Mouse (Mus musculus) intestine, embryonic 16.5 days (tissue): ENCODE results near the gene Sv2c. TPM values are rescaled to one million over a fixed set of nuclear protein-coding genes. Genes with fewer than 3 reads are reported as not detected.
A peak's percentile ranks its signal among the peaks of the same experiment; 100 is the strongest.

Experiments used
- ATAC-seq: fragments of 200-750 bp; cut with Nextera tagmentation; 2 replicates; pipeline ENCODE4 v1.8.0; 2017; ENCODE audit warnings: moderate TSS enrichment, moderate library complexity
- H3K27ac ChIP-seq: fragments of 300-500 bp; sonication (generic); 2 replicates; pipeline ENCODE4 v1.5.1; 2014; ENCODE audit warnings: mild to moderate bottlenecking, low read length
- H3K27me3 ChIP-seq: fragments of 300-500 bp; sonication (generic); replicated peaks from 2 replicates; pipeline ENCODE4 v1.6.1; 2014; ENCODE audit warnings: low read length, control low read depth, mixed read lengths; ENCODE audit not compliant: control insufficient read depth, insufficient read depth
- H3K36me3 ChIP-seq: fragments of 300-500 bp; sonication (generic); 2 replicates; pipeline ENCODE4 v1.6.1; 2014; ENCODE audit warnings: low read length, control low read depth; ENCODE audit not compliant: control insufficient read depth, insufficient read depth
- H3K4me1 ChIP-seq: fragments of 300-500 bp; sonication (generic); 2 replicates; pipeline ENCODE4 v1.6.1; 2014; ENCODE audit warnings: low read length, control low read depth, mixed read lengths; ENCODE audit not compliant: control insufficient read depth, insufficient read depth
- H3K4me2 ChIP-seq: fragments of 300-500 bp; sonication (generic); 2 replicates; pipeline ENCODE4 v1.6.1; 2014; ENCODE audit warnings: low read depth, low read length, control low read depth
- H3K4me3 ChIP-seq: fragments of 300-500 bp; sonication (generic); 2 replicates; pipeline ENCODE4 v1.5.1; 2014; ENCODE audit warnings: mild to moderate bottlenecking, low read length
- H3K9ac ChIP-seq: fragments of 300-500 bp; sonication (generic); 2 replicates; pipeline ENCODE4 v1.6.1; 2014; ENCODE audit warnings: low read depth, low read length
- H3K9me3 ChIP-seq: fragments of 300-500 bp; sonication (generic); 2 replicates; pipeline ENCODE4 v1.6.1; 2016; ENCODE audit warnings: low read length, control low read depth; ENCODE audit not compliant: control insufficient read depth
- WGBS: fragments of 180-500 bp; shearing (Covaris S2); extraction: QIAGEN DNeasy Blood & Tissue Kit; methylation state at CpG from one replicate; pipeline ENCODE4 v1.1.7; 2014; 5-methylcytosine and 5-hydroxymethylcytosine counted together
- polyA plus RNA-seq: library from polyadenylated mRNA; unstranded; fragments of >200 nt; fragmentation: Nextera tagmentation; extraction: Ambion mirVana; gene quantifications from 2 replicates; pipeline ENCODE4 v1.2.1, GENCODE M21; 2015

Gene Sv2c
- polyA plus RNA-seq, 1 experiment from 2014 or later = 1.8 TPM

DNA sequence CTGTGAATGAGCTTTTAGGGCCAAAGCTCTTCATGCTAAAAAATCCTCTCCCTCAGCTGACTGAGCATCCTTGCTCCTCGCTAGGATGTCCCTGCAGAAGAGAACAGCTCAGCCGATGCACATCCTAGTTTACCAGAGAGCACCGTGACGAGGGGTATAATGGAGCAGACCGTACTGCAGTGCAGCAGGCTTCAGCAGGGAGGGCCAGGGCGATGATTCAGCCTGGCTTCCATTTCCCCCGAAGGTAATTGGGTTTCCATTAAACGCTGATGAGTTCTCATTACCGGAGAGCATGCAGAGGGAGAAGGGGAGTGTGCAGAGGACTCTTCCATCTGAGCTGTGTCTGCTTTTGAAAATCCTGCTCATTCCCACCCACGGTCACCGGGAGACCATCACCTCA is 108.5 kb downstream of the Sv2c start:
- H3K9ac ChIP-seq = no peak overlapping the region
- no peak overlapping the region for H3K4me2 ChIP-seq
- no peaks in the 10 kb centered on the region for H3K9me3 ChIP-seq
- no peak overlapping the region for H3K27ac ChIP-seq
- H3K4me1 ChIP-seq = no peaks in the 10 kb centered on the region
- ATAC-seq = no peak
- WGBS = 80% methylated on average over 11 of the region's 11 CpGs
- H3K27me3 ChIP-seq = no peaks in the 10 kb centered on the region
- no peaks in the 10 kb centered on the region for H3K36me3 ChIP-seq
- no peak overlapping the region for H3K4me3 ChIP-seq

DNA sequence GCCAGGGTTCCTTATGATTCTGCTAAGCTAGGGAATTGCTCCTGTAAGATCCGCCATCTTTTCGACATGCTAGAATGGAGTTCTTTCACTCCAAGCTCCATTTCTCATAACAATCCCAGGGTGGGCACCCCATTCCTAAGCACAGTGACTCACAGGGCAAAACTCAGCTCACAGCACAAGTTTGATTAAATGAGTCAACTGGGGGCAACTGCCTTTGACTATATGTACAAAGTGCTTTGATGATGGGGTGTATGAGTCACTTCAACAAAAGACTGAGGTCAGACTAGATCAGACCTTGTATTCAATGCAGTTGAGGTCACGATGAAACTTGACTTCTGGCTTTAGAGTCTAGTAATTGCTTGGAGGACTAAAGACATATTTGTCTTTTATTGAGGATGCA is 116.9 kb downstream of the Sv2c start:
- ATAC-seq = no peak
- H3K27ac ChIP-seq = no peak overlapping the region
- peaks cover 4% of the 10 kb centered on the region; the same call in 1 of the 2 replicates for H3K4me1 ChIP-seq
- H3K36me3 ChIP-seq = no peaks in the 10 kb centered on the region
- no peaks in the 10 kb centered on the region for H3K9me3 ChIP-seq
- no peak overlapping the region for H3K4me2 ChIP-seq
- WGBS = 87% methylated on average over 3 of the region's 3 CpGs
- no peaks in the 10 kb centered on the region for H3K27me3 ChIP-seq
- H3K4me3 ChIP-seq = no peak overlapping the region
- no peak overlapping the region for H3K9ac ChIP-seq

DNA sequence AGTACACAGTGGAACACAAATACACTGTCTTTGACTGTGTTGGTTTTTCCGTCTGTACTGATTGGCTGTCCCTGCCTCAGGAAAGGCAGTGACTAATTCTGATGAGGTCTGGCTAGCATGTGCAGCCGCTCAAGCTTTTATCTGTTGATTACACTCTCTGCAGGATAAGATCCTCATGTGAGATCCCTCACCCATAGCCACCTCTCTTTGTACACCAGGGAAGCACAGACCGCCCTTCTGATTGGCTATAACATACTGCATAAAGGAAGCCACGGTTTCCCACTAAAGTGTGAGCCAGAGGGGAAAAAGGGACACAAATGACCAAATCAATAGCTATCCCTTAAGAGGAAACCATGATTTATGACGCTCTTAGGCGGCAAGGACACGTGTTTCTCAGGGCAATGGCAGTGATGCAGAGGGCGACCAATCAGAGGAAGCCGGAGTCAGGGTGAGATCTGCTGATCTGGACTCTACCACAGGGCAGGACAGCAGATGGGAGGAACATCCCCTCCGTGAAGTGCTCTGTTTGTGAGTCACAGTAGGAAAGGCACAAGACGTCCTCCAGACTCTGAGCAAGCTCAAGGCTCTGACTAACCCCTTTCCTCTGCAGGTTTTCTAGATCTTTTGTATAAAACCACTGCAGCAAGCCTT is 121.4 kb downstream of the Sv2c start:
- H3K4me2 ChIP-seq = peak overlapping the region; percentile 37; the same call in 1 of the 2 replicates
- H3K9me3 ChIP-seq = no peaks in the 10 kb centered on the region
- H3K4me3 ChIP-seq = no peak overlapping the region
- no peaks in the 10 kb centered on the region for H3K36me3 ChIP-seq
- no peak overlapping the region for H3K27ac ChIP-seq
- WGBS = 17% methylated on average over 11 of the region's 11 CpGs
- H3K27me3 ChIP-seq = no peaks in the 10 kb centered on the region
- H3K9ac ChIP-seq = no peak overlapping the region
- peaks cover 4% of the 10 kb centered on the region; the same call in 1 of the 2 replicates for H3K4me1 ChIP-seq
- ATAC-seq = peak; percentile 89

DNA sequence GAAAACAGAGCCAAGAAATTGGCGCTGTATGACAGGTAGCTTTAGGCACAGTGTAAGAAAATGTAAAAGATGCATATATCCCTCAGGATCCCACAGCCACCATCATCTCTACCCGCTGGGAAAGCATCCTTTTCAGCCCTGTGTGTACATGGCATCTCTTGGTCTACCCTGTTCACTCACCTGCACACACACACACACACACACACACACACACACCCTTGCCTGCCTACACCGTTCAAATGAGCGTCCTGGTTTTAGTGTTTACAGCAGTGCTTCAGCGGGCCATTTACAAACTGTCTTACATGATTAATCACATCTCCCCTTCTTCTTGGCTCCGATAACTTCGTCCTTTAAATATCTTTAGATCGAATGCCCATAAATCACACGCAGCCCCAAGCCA is 123.4 kb downstream of the Sv2c start:
- ATAC-seq = no peak
- no peaks in the 10 kb centered on the region for H3K9me3 ChIP-seq
- no peaks in the 10 kb centered on the region for H3K36me3 ChIP-seq
- no peak overlapping the region for H3K27ac ChIP-seq
- 59% methylated on average over 9 of the region's 9 CpGs for WGBS
- H3K27me3 ChIP-seq = no peaks in the 10 kb centered on the region
- no peak overlapping the region for H3K4me3 ChIP-seq
- peaks cover 4% of the 10 kb centered on the region; the same call in 1 of the 2 replicates for H3K4me1 ChIP-seq
- H3K9ac ChIP-seq = no peak overlapping the region
- no peak overlapping the region for H3K4me2 ChIP-seq

DNA sequence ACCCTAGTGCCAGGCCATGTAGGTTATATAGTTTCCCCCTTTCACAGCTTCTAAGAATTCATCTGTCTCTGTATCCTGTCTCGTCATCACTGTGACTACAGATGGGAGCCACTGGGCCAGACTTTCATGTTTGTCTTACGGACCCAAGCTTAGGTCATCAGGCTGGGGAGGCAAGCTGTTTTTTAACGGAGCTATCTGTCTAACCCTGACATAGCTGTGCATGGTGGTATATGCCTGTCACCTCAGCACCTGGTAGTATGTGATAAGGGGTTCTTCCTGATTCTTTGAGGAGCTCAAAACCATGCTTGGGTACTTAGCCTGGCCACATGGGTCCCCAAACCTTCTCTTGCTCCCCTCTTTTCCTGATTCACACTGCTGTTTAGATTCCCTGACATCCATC is 124.2 kb downstream of the Sv2c start:
- H3K27me3 ChIP-seq = no peaks in the 10 kb centered on the region

DNA sequence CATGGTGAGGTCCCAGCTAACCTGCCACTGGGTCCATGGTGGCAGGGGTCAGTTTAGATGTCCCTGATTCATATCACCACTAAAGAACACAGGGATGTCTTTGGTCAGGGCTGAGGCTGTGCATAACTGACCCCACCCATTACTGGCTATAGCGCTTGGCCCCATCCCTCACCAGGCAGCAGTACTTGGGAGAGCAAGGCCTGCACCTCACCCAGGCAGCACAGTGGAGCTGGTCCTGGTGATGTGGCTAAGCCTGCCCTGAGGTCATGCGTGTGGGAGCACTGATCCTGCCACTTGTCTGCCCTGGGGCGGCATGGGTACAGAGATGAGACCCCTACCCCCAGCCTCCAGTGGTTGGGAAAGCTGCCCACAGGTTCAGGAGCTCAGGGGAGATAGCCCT is 128.8 kb downstream of the Sv2c start:
- Histone ChIP-seq H3K4me2 (no peak overlapping the region), H3K9me3 (no peaks in the 10 kb centered on the region), H3K4me3 (no peak overlapping the region), H3K4me1 (no peaks in the 10 kb centered on the region), H3K27me3 (no peaks in the 10 kb centered on the region), H3K9ac (no peak overlapping the region), H3K27ac (no peak overlapping the region), H3K36me3 (no peaks in the 10 kb centered on the region)
- 92% methylated on average over 3 of the region's 3 CpGs for WGBS
- ATAC-seq = no peak

More for the DNA sequence above, 124.2 kb downstream of the Sv2c start:
- WGBS = 74% methylated on average over 3 of the region's 3 CpGs
- no peak overlapping the region for H3K4me2 ChIP-seq
- no peaks in the 10 kb centered on the region for H3K36me3 ChIP-seq
- no peak overlapping the region for H3K27ac ChIP-seq
- no peak overlapping the region for H3K9ac ChIP-seq
- H3K4me3 ChIP-seq = no peak overlapping the region
- H3K9me3 ChIP-seq = no peaks in the 10 kb centered on the region
- ATAC-seq = no peak
- H3K4me1 ChIP-seq = peaks cover 4% of the 10 kb centered on the region; the same call in 1 of the 2 replicates

DNA sequence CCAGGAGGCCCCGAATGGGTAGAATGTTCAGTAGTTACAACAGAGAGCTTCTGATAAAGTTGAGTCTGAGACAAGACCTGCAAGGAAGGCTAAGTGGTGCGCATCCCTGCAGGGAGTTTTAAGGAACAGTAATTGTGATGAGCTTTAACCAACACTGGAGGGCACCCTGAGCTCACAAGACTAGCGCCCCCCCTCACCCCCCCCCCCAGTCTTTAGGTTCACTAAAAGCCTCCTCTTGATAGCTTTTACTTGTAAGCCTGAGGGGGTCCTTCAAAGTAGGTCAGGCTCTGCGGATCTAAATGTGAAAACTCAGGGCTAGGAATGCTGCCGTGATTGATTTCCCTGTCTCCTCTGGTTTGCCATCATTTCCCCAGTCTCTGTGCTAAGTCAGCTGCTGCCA is 129.9 kb downstream of the Sv2c start:
- no peak for ATAC-seq
- 36% methylated on average over 5 of the region's 5 CpGs for WGBS

DNA sequence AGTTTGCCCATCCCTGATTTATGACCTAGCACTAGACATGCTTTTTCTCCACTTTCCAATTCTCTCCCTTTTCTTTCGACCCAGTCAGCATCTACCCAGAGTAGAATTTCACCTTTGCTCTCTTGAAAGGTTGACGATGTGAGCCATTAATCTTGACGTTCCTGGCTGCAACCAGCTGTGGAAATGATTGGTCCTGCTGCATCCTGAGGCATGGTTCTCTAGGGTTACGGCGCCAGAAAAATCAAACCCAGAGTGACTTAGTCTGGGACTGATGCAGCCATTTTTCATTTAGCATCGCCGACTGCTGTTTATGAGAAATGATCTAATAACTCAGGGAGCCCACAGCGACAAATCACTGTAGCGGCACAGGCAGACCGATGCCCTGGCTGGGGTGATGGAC is 133.0 kb downstream of the Sv2c start:
- no peak for ATAC-seq

More for the DNA sequence above, 129.9 kb downstream of the Sv2c start:
- H3K4me2 ChIP-seq = no peak overlapping the region
- no peaks in the 10 kb centered on the region for H3K9me3 ChIP-seq
- no peaks in the 10 kb centered on the region for H3K27me3 ChIP-seq
- H3K4me1 ChIP-seq = no peaks in the 10 kb centered on the region
- H3K9ac ChIP-seq = no peak overlapping the region
- no peak overlapping the region for H3K4me3 ChIP-seq
- no peak overlapping the region for H3K27ac ChIP-seq
- no peaks in the 10 kb centered on the region for H3K36me3 ChIP-seq

DNA sequence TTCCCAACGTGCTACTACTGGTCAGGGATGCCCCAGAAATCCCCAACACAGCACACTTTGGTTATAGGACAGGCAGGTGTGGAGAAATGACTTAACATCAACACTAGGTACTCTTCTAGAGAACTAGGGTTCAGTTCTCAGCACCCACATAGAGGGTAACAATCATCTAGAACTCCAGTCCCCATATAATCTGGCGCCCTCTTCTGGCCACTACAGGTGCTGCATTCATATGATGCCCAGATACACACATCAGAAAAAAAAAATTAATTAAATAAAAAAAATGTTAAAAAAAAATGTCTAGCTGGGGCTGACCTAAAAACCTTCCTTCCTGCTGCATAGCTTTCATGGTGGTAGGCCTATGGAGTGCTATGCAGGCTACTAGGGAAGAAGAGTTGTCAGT is 135.1 kb downstream of the Sv2c start:
- no peaks in the 10 kb centered on the region for H3K27me3 ChIP-seq
- H3K27ac ChIP-seq = no peak overlapping the region
- no peak for ATAC-seq
- H3K9me3 ChIP-seq = no peaks in the 10 kb centered on the region
- H3K4me1 ChIP-seq = no peaks in the 10 kb centered on the region
- H3K4me2 ChIP-seq = no peak overlapping the region
- 60% methylated on average over 2 of the region's 2 CpGs for WGBS
- no peak overlapping the region for H3K9ac ChIP-seq
- H3K4me3 ChIP-seq = no peak overlapping the region
- no peaks in the 10 kb centered on the region for H3K36me3 ChIP-seq

More for the DNA sequence above, 133.0 kb downstream of the Sv2c start:
- Histone ChIP-seq H3K4me3 (no peak overlapping the region), H3K9ac (no peak overlapping the region), H3K36me3 (no peaks in the 10 kb centered on the region), H3K4me1 (no peaks in the 10 kb centered on the region), H3K4me2 (no peak overlapping the region), H3K27ac (no peak overlapping the region), H3K9me3 (no peaks in the 10 kb centered on the region), H3K27me3 (no peaks in the 10 kb centered on the region)
- WGBS = 52% methylated on average over 10 of the region's 10 CpGs
